Mouse (Mus musculus) adrenal gland, postnatal 4 days (tissue): ENCODE measurements at regions not wholly inside any gene's neighbourhood (a gene's known extent, or its start where the extent isn't known, plus 50 kb on each side); places are given as distances from the start of the nearest gene placed in this dataset.
A peak's percentile ranks its signal among the peaks of the same experiment; 100 is the strongest.
"Not testable (repeated sequence)": the region's sequence is repeated elsewhere in the genome, so short reads cannot be mapped to it uniquely, and the experiment has no call there.

Source experiments
- DNase-seq, 2 experiments: peaks; one replicate each; pipeline ENCODE4 v3.0.0; 2021 to 2022; ENCODE audit warnings: low spot score in 2 of 2, mixed read lengths in 2 of 2

GRCm38 (mm10) chr19:27128501-27128900 lies 87.8 kb upstream of the Vldlr start:
- not testable (repeated sequence) for DNase-seq

- DNase-seq, result no peak
These were observed 81.9 kb upstream of the Vldlr start for GRCm38 (mm10) chr19:27134360-27134759.

GRCm38 (mm10) chr19:27140892-27141291 lies 75.4 kb upstream of the Vldlr start:
- DNase-seq, result no peak

- DNase-seq, result no peak
These were observed 74.1 kb upstream of the Vldlr start for GRCm38 (mm10) chr19:27142181-27142580.

GRCm38 (mm10) chr19:27147404-27147803 lies 68.9 kb upstream of the Vldlr start:
- DNase-seq, result peak in 1 of 2 experiments; percentile 5

GRCm38 (mm10) chr19:27148330-27148729 lies 68.0 kb upstream of the Vldlr start:
- no peak for DNase-seq

GRCm38 (mm10) chr19:27149567-27149966 lies 66.7 kb upstream of the Vldlr start:
- DNase-seq, result no peak

GRCm38 (mm10) chr19:27161933-27162332 lies 54.4 kb upstream of the Vldlr start:
- no peak for DNase-seq
